Mouse (Mus musculus) liver, embryonic 14.5 days (tissue): ENCODE results near the gene March2.

ENCODE experiments used
- CTCF ChIP-seq: IDR thresholded peaks from 2 replicates; pipeline ENCODE4 v1.5.1; 2016; ENCODE audit warnings: antibody characterized with exemption, low read depth, control low read depth
- EP300 ChIP-seq: IDR thresholded peaks from 2 replicates; pipeline ENCODE4 v1.6.1; 2016; ENCODE audit warnings: antibody characterized with exemption, low read depth

GRCm38 (mm10) chr17:33759767-33760254 is 41.3 kb upstream of the March2 start:
- TF ChIP-seq CTCF (no peak), EP300 (no peak)
